Mouse (Mus musculus): ENCODE results near the gene Kcnk15. TPM values are rescaled to one million over a fixed set of nuclear protein-coding genes. Genes with fewer than 3 reads are reported as not detected.

Kcnk15 gene
- not detected in 2 replicates for polyA plus RNA-seq (2014; fragmentation: Nextera tagmentation; extraction: Ambion mirVana)

DNA sequence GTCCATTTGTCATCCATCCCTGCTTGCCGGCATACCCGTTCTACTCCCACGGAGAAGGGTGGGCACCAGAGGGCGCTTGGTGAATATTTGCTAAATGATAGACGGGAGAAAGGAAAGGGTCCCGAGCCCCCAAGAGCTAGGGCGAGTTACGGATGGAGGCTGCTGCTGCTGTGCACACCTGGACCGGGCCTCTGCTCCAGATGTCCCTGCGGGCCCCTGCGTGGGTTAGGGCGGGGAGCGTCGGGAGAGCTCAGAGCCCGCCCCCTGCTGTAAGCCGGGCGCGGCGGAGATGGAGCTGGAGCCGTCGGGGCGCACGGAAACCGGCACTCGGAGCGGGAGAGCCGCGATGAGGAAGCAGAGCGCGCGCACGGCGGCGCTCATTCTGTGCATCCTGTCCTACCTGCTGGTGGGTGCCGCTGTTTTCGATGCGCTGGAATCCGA lies at the start of gene Kcnk15:
TSS of gene Kcnk15 (plus strand) at position 191 of the 441 bp plus-strand sequence.
- ATAC-seq (ENCODE audit: low FRiP score) (no peak), DNase-seq (ENCODE audit: low spot score, missing footprints) (peak; percentile 87)
- Histone ChIP-seq H3K4me2 (no peak within 1 kb of the TSS), H3K27me3 (ENCODE audit: control insufficient read depth, insufficient read depth, low read length) (peaks cover 40% of the 10 kb centered on the region), H3K36me3 (ENCODE audit: control insufficient read depth, insufficient read depth, low read length) (no peaks in the 10 kb centered on the region), H3K4me1 (ENCODE audit: control insufficient read depth, insufficient read depth, low read length) (peaks cover 3% of the 10 kb centered on the region; the same call in 1 of the 2 replicates), H3K9me3 (ENCODE audit: control insufficient read depth, low read length) (no peaks in the 10 kb centered on the region), H3K27ac (ENCODE audit: low read depth, low read length) (no peak within 1 kb of the TSS), H3K4me3 (ENCODE audit: low read depth, low read length) (no peak within 1 kb of the TSS; the same call in 1 of the 2 replicates), H3K9ac (ENCODE audit: low read length) (no peak within 1 kb of the TSS)
- 3% methylated on average over 38 of the region's 38 CpGs for WGBS

DNA sequence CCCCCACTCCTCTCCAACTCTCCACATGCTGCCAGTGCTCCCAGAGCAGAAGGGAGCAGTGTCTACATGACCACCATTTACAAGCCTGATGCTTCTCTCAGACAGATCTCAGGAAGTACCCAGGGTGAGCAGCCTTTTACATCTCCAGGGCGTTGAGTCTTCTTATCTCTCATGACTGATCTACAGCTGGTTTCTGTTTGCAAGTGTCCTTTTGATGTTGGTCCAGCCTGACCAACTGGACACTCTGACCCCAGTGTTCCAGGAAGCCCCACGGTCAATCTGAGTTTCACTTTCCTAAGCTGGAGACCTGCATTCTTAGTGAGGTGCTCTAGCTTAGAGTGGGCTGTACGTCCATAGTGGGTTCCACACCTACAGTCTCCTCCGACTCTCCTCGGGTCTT lies 49.6 kb upstream of the Kcnk15 start:
- Histone ChIP-seq H3K27me3 (ENCODE audit: control insufficient read depth, insufficient read depth, low read length) (no peaks in the 10 kb centered on the region), H3K27ac (ENCODE audit: low read depth, low read length) (no peak overlapping the region), H3K4me1 (ENCODE audit: control insufficient read depth, insufficient read depth, low read length) (no peaks in the 10 kb centered on the region), H3K4me2 (no peak overlapping the region), H3K9ac (ENCODE audit: low read length) (no peak overlapping the region), H3K9me3 (ENCODE audit: control insufficient read depth, low read length) (no peaks in the 10 kb centered on the region), H3K36me3 (ENCODE audit: control insufficient read depth, insufficient read depth, low read length) (no peaks in the 10 kb centered on the region), H3K4me3 (ENCODE audit: low read depth, low read length) (no peak overlapping the region)
- ATAC-seq (ENCODE audit: low FRiP score) (no peak), DNase-seq (ENCODE audit: low spot score, missing footprints) (peak; percentile 45)
- WGBS: 78% methylated on average over 5 of the region's 5 CpGs

DNA sequence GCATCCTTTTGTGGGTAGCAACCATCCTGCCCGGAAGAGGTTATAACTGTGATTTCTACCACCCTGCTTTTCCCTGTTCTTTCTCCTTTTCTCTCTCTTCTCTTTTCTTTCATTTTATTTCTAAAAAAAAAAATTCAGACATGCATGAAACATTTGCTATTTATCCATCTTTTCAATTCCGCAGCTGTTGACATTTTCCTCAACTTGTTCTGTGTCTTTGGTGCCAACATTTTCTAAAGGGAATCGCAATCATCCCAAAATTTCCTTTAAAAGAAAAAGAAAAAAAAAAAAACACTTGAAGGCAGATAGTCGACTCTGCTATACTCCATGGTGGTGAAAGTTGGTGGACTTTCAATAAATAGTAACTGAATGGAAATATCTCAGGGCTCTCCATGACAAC lies 44.3 kb upstream of the Kcnk15 start:
- Histone ChIP-seq H3K4me1 (ENCODE audit: control insufficient read depth, insufficient read depth, low read length) (no peaks in the 10 kb centered on the region), H3K9me3 (ENCODE audit: control insufficient read depth, low read length) (no peaks in the 10 kb centered on the region), H3K36me3 (ENCODE audit: control insufficient read depth, insufficient read depth, low read length) (no peaks in the 10 kb centered on the region), H3K4me3 (ENCODE audit: low read depth, low read length) (no peak overlapping the region), H3K4me2 (no peak overlapping the region), H3K27me3 (ENCODE audit: control insufficient read depth, insufficient read depth, low read length) (no peaks in the 10 kb centered on the region), H3K9ac (ENCODE audit: low read length) (no peak overlapping the region), H3K27ac (ENCODE audit: low read depth, low read length) (no peak overlapping the region)
- ATAC-seq (ENCODE audit: low FRiP score): no peak
- DNase-seq (ENCODE audit: low spot score, missing footprints): no peak
- WGBS: 90% methylated on average over 4 of the region's 4 CpGs

DNA sequence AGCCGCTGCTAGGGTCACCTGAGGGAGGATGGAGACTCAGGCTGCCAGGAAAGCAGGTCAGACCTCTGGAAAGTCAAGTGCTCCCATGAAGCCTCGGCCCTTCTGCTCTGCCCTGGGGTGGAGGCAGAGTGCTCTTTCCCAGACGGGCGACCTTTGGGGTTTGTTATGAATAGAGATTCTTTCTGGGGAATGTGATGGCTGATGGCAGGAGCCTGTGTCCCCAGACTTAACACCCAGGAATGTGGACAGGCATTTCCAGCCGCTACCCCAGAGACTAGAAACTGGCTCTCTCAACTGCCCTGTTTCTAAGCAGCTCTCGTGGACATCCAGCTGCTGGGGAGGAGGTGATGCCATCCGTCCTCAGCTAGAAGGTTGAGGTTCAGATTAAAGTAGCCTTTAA lies 43.7 kb upstream of the Kcnk15 start:
- WGBS: 65% methylated on average over 7 of the region's 7 CpGs
- no peak overlapping the region for H3K4me2 ChIP-seq

DNA sequence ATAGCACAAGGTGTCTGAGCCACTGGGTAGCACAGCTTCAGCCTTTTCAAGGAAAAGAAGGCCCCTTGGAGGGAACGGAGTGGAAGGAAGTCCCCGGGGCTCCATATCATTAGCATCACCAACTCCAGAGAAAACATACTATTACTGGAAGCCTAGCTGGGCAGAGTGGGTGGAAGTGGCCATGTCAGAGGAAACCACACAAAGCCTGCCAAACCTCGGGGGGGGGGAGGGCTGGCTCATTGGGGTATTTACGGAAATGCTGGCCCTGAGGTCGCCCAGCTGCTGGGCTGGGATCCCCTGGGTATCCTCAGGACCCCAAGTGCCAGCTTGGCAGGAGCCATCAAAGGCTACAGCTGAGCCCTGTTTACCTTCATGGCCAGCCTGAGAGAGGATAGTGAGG lies 40.4 kb upstream of the Kcnk15 start:
- Histone ChIP-seq H3K4me3 (ENCODE audit: low read depth, low read length) (no peak overlapping the region), H3K9me3 (ENCODE audit: control insufficient read depth, low read length) (no peaks in the 10 kb centered on the region)
- peak; percentile 72 for DNase-seq (ENCODE audit: low spot score, missing footprints)

More for the DNA sequence above, 43.7 kb upstream of the Kcnk15 start:
- Histone ChIP-seq H3K36me3 (ENCODE audit: control insufficient read depth, insufficient read depth, low read length) (no peaks in the 10 kb centered on the region), H3K4me1 (ENCODE audit: control insufficient read depth, insufficient read depth, low read length) (no peaks in the 10 kb centered on the region), H3K9ac (ENCODE audit: low read length) (no peak overlapping the region), H3K27me3 (ENCODE audit: control insufficient read depth, insufficient read depth, low read length) (no peaks in the 10 kb centered on the region), H3K27ac (ENCODE audit: low read depth, low read length) (no peak overlapping the region), H3K9me3 (ENCODE audit: control insufficient read depth, low read length) (no peaks in the 10 kb centered on the region), H3K4me3 (ENCODE audit: low read depth, low read length) (no peak overlapping the region)
- DNase-seq (ENCODE audit: low spot score, missing footprints) (peak; percentile 70), ATAC-seq (ENCODE audit: low FRiP score) (no peak)

DNA sequence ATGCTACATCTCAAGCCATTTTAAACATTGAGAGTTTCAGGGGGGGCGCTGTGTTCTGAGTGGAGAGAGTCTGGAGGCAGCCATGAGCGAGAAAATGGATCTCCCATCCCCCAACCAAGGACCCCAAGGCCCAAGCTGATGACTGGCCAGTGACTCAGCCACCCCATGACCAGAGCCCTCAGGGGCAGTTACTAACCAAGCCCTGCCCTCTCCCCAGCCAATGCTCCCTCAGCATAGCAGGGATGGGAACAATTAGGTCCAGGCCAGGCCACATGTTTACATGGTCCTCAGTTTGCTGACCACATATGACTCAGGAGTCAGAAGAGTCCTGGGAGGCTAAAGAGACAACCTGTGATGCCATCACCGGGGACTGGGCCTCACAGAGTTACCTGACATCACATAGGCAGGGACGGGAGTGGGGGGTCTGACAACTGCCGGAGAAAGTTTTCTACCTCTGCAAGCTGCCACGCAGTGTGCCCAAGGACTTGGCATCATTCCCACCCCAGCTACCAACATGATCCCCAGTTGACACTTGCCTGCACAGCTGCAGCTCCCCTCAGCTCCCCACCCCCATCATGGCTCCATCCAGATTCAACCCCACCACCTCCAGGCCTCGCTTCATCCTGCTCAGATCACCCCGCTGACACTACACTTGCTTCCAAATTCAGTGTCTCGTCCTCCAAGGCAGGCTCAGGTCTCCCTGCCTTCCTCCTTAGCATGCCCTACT lies 38.5 kb upstream of the Kcnk15 start:
- Histone ChIP-seq H3K9me3 (ENCODE audit: control insufficient read depth, low read length) (no peaks in the 10 kb centered on the region), H3K4me2 (no peak overlapping the region), H3K27me3 (ENCODE audit: control insufficient read depth, insufficient read depth, low read length) (no peaks in the 10 kb centered on the region), H3K4me3 (ENCODE audit: low read depth, low read length) (no peak overlapping the region), H3K36me3 (ENCODE audit: control insufficient read depth, insufficient read depth, low read length) (no peaks in the 10 kb centered on the region), H3K4me1 (ENCODE audit: control insufficient read depth, insufficient read depth, low read length) (no peaks in the 10 kb centered on the region), H3K9ac (ENCODE audit: low read length) (no peak overlapping the region), H3K27ac (ENCODE audit: low read depth, low read length) (no peak overlapping the region)
- no peak for ATAC-seq (ENCODE audit: low FRiP score)
- WGBS: 86% methylated on average over 9 of the region's 9 CpGs
- no peak for DNase-seq (ENCODE audit: low spot score, missing footprints)

More for the DNA sequence above, 40.4 kb upstream of the Kcnk15 start:
- H3K27me3 ChIP-seq (ENCODE audit: control insufficient read depth, insufficient read depth, low read length): no peaks in the 10 kb centered on the region
- no peak overlapping the region for H3K9ac ChIP-seq (ENCODE audit: low read length)
- no peaks in the 10 kb centered on the region for H3K4me1 ChIP-seq (ENCODE audit: control insufficient read depth, insufficient read depth, low read length)
- WGBS: 77% methylated on average over 5 of the region's 5 CpGs
- no peak for ATAC-seq (ENCODE audit: low FRiP score)
- no peak overlapping the region for H3K4me2 ChIP-seq
- no peaks in the 10 kb centered on the region for H3K36me3 ChIP-seq (ENCODE audit: control insufficient read depth, insufficient read depth, low read length)
- no peak overlapping the region for H3K27ac ChIP-seq (ENCODE audit: low read depth, low read length)

DNA sequence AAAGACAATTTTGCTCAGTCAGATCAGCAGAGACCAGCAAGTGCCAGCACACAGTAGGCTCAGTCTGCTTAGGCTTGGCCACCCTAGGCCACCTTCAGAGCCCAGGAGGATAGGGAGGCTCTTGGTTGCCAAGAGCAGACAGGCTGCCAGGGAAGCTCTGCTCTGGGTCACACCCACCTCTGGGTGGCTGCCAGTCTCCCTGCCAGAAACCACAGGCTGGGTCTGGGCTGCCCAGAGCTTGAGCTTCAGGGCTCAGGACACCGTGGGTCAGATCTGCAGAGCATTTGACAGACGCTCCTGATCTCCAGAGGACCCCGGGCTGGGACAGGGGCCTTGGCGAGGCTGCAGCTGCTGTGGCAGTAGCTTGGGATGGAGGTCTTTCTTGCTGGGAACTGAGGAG lies 32.8 kb upstream of the Kcnk15 start, which contains the start of gene Ccn5:
TSS of gene Ccn5 (plus strand) at position 255 of the 400 bp plus-strand sequence.
- Histone ChIP-seq H3K4me3 (ENCODE audit: low read depth, low read length) (no peak within 1 kb of the TSS), H3K27me3 (ENCODE audit: control insufficient read depth, insufficient read depth, low read length) (no peaks in the 10 kb centered on the region), H3K27ac (ENCODE audit: low read depth, low read length) (no peak within 1 kb of the TSS), H3K36me3 (ENCODE audit: control insufficient read depth, insufficient read depth, low read length) (no peaks in the 10 kb centered on the region), H3K4me2 (no peak within 1 kb of the TSS), H3K9me3 (ENCODE audit: control insufficient read depth, low read length) (no peaks in the 10 kb centered on the region), H3K9ac (ENCODE audit: low read length) (no peak within 1 kb of the TSS), H3K4me1 (ENCODE audit: control insufficient read depth, insufficient read depth, low read length) (peaks cover 4% of the 10 kb centered on the region; the same call in 1 of the 2 replicates)
- ATAC-seq (ENCODE audit: low FRiP score) (no peak), DNase-seq (ENCODE audit: low spot score, missing footprints) (no peak)
- WGBS: 85% methylated on average over 4 of the region's 4 CpGs

DNA sequence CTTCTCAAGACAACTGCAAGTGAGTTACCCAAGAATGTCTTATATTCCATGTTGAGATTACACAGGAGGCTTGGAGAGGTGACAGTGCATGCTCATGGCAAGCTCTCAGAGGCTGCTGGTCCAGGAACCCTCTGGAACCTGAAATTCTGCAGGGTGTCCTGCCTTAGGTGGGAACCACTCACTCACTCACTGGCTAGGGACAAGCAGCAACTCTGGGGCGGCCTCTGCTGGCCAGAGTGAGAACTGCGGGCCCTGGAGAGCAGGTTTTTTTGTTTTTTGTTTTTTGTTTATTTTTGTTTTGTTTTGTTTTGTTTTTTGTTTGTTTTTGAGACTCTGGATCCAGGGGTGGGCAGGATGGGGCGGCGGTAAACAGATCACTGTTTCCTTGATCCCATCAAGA lies 30.2 kb upstream of the Kcnk15 start:
- Histone ChIP-seq H3K36me3 (ENCODE audit: control insufficient read depth, insufficient read depth, low read length) (no peaks in the 10 kb centered on the region), H3K27ac (ENCODE audit: low read depth, low read length) (no peak overlapping the region), H3K9me3 (ENCODE audit: control insufficient read depth, low read length) (no peaks in the 10 kb centered on the region), H3K4me3 (ENCODE audit: low read depth, low read length) (no peak overlapping the region), H3K4me2 (peak overlapping the region; percentile 10; the same call in 1 of the 2 replicates), H3K9ac (ENCODE audit: low read length) (no peak overlapping the region), H3K4me1 (ENCODE audit: control insufficient read depth, insufficient read depth, low read length) (peaks cover 4% of the 10 kb centered on the region; the same call in 1 of the 2 replicates), H3K27me3 (ENCODE audit: control insufficient read depth, insufficient read depth, low read length) (no peaks in the 10 kb centered on the region)
- ATAC-seq (ENCODE audit: low FRiP score) (peak; percentile 59; the same call in 1 of the 2 replicates), DNase-seq (ENCODE audit: low spot score, missing footprints) (peak; percentile 97)
- WGBS: 8% methylated on average over 4 of the region's 4 CpGs

DNA sequence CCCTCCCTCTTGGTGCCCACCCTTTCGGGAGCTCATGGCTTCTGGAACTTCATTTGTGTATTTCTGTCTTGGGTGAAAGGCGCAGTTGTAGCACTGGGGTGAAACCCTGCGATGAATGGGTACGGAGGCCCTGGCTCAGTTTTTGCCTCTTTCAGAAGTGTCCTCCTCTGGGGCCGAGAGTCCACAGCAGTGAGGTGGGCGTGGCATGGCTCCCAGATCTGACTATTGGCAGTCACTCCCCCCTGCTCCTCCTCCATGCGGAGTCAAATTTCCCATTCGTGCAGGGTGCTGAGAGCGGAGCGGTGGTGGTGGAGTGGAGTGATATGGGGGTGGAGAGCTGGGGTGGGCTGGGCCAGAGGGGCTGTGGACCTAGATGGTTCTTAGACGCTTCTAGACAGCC lies 29.7 kb upstream of the Kcnk15 start:
- WGBS: 21% methylated on average over 11 of the region's 11 CpGs
- H3K4me3 ChIP-seq (ENCODE audit: low read depth, low read length): no peak overlapping the region
- no peaks in the 10 kb centered on the region for H3K27me3 ChIP-seq (ENCODE audit: control insufficient read depth, insufficient read depth, low read length)
- H3K4me2 ChIP-seq: peak overlapping the region; percentile 10; the same call in 1 of the 2 replicates
- DNase-seq (ENCODE audit: low spot score, missing footprints) (no peak), ATAC-seq (ENCODE audit: low FRiP score) (peak; percentile 33; the same call in 1 of the 2 replicates)
- peaks cover 4% of the 10 kb centered on the region; the same call in 1 of the 2 replicates for H3K4me1 ChIP-seq (ENCODE audit: control insufficient read depth, insufficient read depth, low read length)
- no peak overlapping the region for H3K9ac ChIP-seq (ENCODE audit: low read length)
- no peaks in the 10 kb centered on the region for H3K9me3 ChIP-seq (ENCODE audit: control insufficient read depth, low read length)
- no peaks in the 10 kb centered on the region for H3K36me3 ChIP-seq (ENCODE audit: control insufficient read depth, insufficient read depth, low read length)
- H3K27ac ChIP-seq (ENCODE audit: low read depth, low read length): no peak overlapping the region
